Mouse (Mus musculus) forebrain, embryonic 13.5 days (tissue): Measurements from ENCODE around the gene Galt. TPM values are rescaled to one million over a fixed set of nuclear protein-coding genes. Genes with fewer than 3 reads are reported as not detected.
"Not testable (repeated sequence)": the region's sequence is repeated elsewhere in the genome, so short reads cannot be mapped to it uniquely, and the experiment has no call there.

Experiments
- ATAC-seq: fragments of 200-750 bp; cut with Nextera tagmentation; 2 replicates; pipeline ENCODE4 v1.8.0; 2017
- H3K27ac ChIP-seq: fragments of 300-500 bp; sonication (generic); 2 replicates; pipeline ENCODE4 v1.5.1; 2015; ENCODE audit warnings: inconsistent platforms, mild to moderate bottlenecking, moderate library complexity
- H3K27me3 ChIP-seq: fragments of 300-500 bp; sonication (generic); 2 replicates; pipeline ENCODE4 v1.6.1; 2015; ENCODE audit warnings: mild to moderate bottlenecking, inconsistent platforms
- H3K36me3 ChIP-seq: fragments of 300-500 bp; sonication (generic); 2 replicates; pipeline ENCODE4 v1.6.1; 2015; ENCODE audit warnings: mild to moderate bottlenecking, inconsistent platforms; ENCODE audit not compliant: poor library complexity, severe bottlenecking
- H3K4me1 ChIP-seq: fragments of 300-500 bp; sonication (generic); 2 replicates; pipeline ENCODE4 v1.6.1; 2015; ENCODE audit warnings: inconsistent platforms
- H3K4me2 ChIP-seq: fragments of 300-500 bp; sonication (generic); 2 replicates; pipeline ENCODE4 v1.6.1; 2015; ENCODE audit warnings: inconsistent platforms, mild to moderate bottlenecking, moderate library complexity
- H3K4me3 ChIP-seq: fragments of 300-500 bp; sonication (generic); 2 replicates; pipeline ENCODE4 v1.5.1; 2015; ENCODE audit warnings: mild to moderate bottlenecking, inconsistent platforms
- H3K9ac ChIP-seq: fragments of 300-500 bp; sonication (generic); 2 replicates; pipeline ENCODE4 v1.6.1; 2015; ENCODE audit warnings: mild to moderate bottlenecking, inconsistent platforms
- H3K9me3 ChIP-seq: fragments of 300-500 bp; sonication (generic); replicated peaks from 2 replicates; pipeline ENCODE4 v1.6.1; 2016; ENCODE audit warnings: inconsistent platforms
- WGBS: fragments of 180-500 bp; shearing (Covaris S2); methylation state at CpG from one replicate; pipeline ENCODE4 v1.1.7; 2015; 5-methylcytosine and 5-hydroxymethylcytosine counted together
- polyA plus RNA-seq: library from polyadenylated mRNA; unstranded; fragments of >200 nt; fragmentation: Nextera tagmentation; extraction: Ambion mirVana; gene quantifications from 2 replicates; pipeline ENCODE4 v1.2.1, GENCODE M21; 2015

Galt gene
- polyA plus RNA-seq, 1 experiment from 2014 or later = 16.2 TPM

DNA sequence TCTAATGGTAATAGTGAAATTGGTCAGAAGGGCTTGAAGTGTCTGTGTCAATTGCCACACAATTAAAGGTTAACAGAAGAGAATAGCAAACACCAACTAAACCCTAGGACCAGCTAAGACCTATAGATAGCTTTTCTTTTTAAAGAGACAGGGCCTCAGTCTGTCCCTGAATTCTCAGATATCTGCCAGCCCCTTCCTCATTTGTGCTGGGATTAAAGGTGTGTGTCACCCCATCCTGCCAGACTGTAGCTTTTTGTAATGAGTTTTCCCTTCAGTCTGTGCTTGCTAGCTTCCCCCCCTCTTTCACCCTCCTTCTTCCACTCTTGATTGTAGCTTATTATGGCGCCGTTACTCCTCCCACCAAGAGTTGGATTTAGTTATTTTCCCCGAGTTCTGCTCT is 28.2 kb downstream of the Galt start:
- not testable (repeated sequence) for H3K9ac ChIP-seq, H3K27me3 ChIP-seq, H3K4me2 ChIP-seq, H3K4me3 ChIP-seq, ATAC-seq, H3K36me3 ChIP-seq, H3K9me3 ChIP-seq, H3K27ac ChIP-seq, H3K4me1 ChIP-seq
- 12% methylated on average over 3 of the region's 3 CpGs for WGBS

Other genes starting within 250 kb of the Galt start
- gene 1110017D15Rik, start 237.9 kb upstream of the Galt start, polyA plus RNA-seq = 9.1 and 14.3 TPM in 2 replicates
- 8.0 and 10.8 TPM in 2 replicates for gene Fam219a, start 185.7 kb upstream of the Galt start, polyA plus RNA-seq
- gene Dnaic1, start 185.5 kb upstream of the Galt start, polyA plus RNA-seq = 1.0 and 2.2 TPM in 2 replicates
- 47.8 and 50.6 TPM in 2 replicates for gene Enho, start 114.9 kb upstream of the Galt start, polyA plus RNA-seq
- 21.1 and 21.8 TPM in 2 replicates for gene Cntfr, start 58.1 kb upstream of the Galt start, polyA plus RNA-seq
- 28.1 and 30.7 TPM in 2 replicates for gene Il11ra1, start 55.2 kb upstream of the Galt start, polyA plus RNA-seq
- gene Rpp25l, start 41.7 kb upstream of the Galt start, polyA plus RNA-seq = 80.7 and 83.8 TPM in 2 replicates
- gene Dctn3, start 32.1 kb upstream of the Galt start, polyA plus RNA-seq = 259 and 262 TPM in 2 replicates
- 0.26 TPM in 2 replicates for gene Arid3c, start 24.1 kb upstream of the Galt start, polyA plus RNA-seq
- gene Sigmar1, start 929 bp downstream of the Galt start, polyA plus RNA-seq = 47.5 and 55.4 TPM in 2 replicates
- 159 and 175 TPM in 2 replicates for gene Ccl27a, start 19.0 kb downstream of the Galt start, polyA plus RNA-seq
- not detected in 2 replicates for gene Gm21541, start 148.4 kb downstream of the Galt start, polyA plus RNA-seq
- gene Gm20878, start 186.3 kb downstream of the Galt start, polyA plus RNA-seq = 5.4 and 6.6 TPM in 2 replicates
- gene Fam205a4, start 210.8 kb downstream of the Galt start, polyA plus RNA-seq = 0.23 TPM in 1 of 2 replicates, not detected in the other